Mouse (Mus musculus): ENCODE results near the gene Rap1gap. TPM values are rescaled to one million over a fixed set of nuclear protein-coding genes. Genes with fewer than 3 reads are reported as not detected.
A peak's percentile ranks its signal among the peaks of the same experiment; 100 is the strongest.

Rap1gap gene
- polyA plus RNA-seq, 1 experiment: 1.3 TPM

GRCm38 (mm10) chr4:137736220-137736701, 71.7 kb downstream of the Rap1gap start:
- Histone ChIP-seq H3K27me3 (ENCODE audit: control insufficient read depth, insufficient read depth, insufficient read length) (peaks cover 56% of the 10 kb centered on the region), H3K4me3 (ENCODE audit: insufficient read depth, poor library complexity, severe bottlenecking) (no peak overlapping the region), H3K79me3 (ENCODE audit: low read depth) (no peaks in the 10 kb centered on the region), H3K79me2 (ENCODE audit: control insufficient read depth, insufficient read depth) (no peaks in the 10 kb centered on the region), H3K36me3 (ENCODE audit: control insufficient read depth, insufficient read depth) (no peaks in the 10 kb centered on the region), H3ac (ENCODE audit: control insufficient read depth, insufficient read length, low read depth) (no peak overlapping the region)
- TF ChIP-seq CEBPB (IDR thresholded peaks at IDR 0.05; ENCODE audit: low read depth) (no peak), FOSL1 (IDR thresholded peaks at IDR 0.05; ENCODE audit: insufficient read depth, low read length, poor library complexity, severe bottlenecking) (no peak), MYOD1 (IDR thresholded peaks at IDR 0.05; ENCODE audit: control insufficient read depth, insufficient read length, low read depth) (no peak), MAX (IDR thresholded peaks at IDR 0.05) (no peak)

GRCm38 (mm10) chr4:137737760-137738159, 73.2 kb downstream of the Rap1gap start:
- no peak overlapping the region for H3K4me3 ChIP-seq (ENCODE audit: insufficient read depth, poor library complexity, severe bottlenecking)
- peaks cover 60% of the 10 kb centered on the region for H3K27me3 ChIP-seq (ENCODE audit: control insufficient read depth, insufficient read depth, insufficient read length)
- no peaks in the 10 kb centered on the region for H3K79me3 ChIP-seq (ENCODE audit: low read depth)
- TF ChIP-seq MYOG (IDR thresholded peaks at IDR 0.05; ENCODE audit: control insufficient read depth, extremely low read depth, insufficient read length) (no peak), MYOD1 (IDR thresholded peaks at IDR 0.05; ENCODE audit: control insufficient read depth, insufficient read length, low read depth) (no peak), FOSL1 (IDR thresholded peaks at IDR 0.05; ENCODE audit: insufficient read depth, low read length, poor library complexity, severe bottlenecking) (no peak), CTCF (IDR thresholded peaks at IDR 0.05; ENCODE audit: control insufficient read depth, insufficient read depth, insufficient read length) (no peak), MAX (IDR thresholded peaks at IDR 0.05) (no peak), CEBPB (IDR thresholded peaks at IDR 0.05; ENCODE audit: low read depth) (no peak), USF1 (IDR thresholded peaks at IDR 0.05; ENCODE audit: low read depth) (no peak)
- H3K79me2 ChIP-seq (ENCODE audit: control insufficient read depth, insufficient read depth): no peaks in the 10 kb centered on the region
- H3K36me3 ChIP-seq (ENCODE audit: control insufficient read depth, insufficient read depth): no peaks in the 10 kb centered on the region
- H3ac ChIP-seq (ENCODE audit: control insufficient read depth, insufficient read length, low read depth): no peak overlapping the region

- Histone ChIP-seq H3ac (ENCODE audit: control insufficient read depth, insufficient read length, low read depth) (no peak overlapping the region), H3K36me3 (ENCODE audit: control insufficient read depth, insufficient read depth) (no peaks in the 10 kb centered on the region), H3K27me3 (ENCODE audit: control insufficient read depth, insufficient read depth, insufficient read length) (peaks cover 59% of the 10 kb centered on the region), H3K4me3 (ENCODE audit: insufficient read depth, poor library complexity, severe bottlenecking) (no peak overlapping the region), H3K79me3 (ENCODE audit: low read depth) (no peaks in the 10 kb centered on the region), H3K79me2 (ENCODE audit: control insufficient read depth, insufficient read depth) (no peaks in the 10 kb centered on the region)
- TF ChIP-seq MYOD1 (IDR thresholded peaks at IDR 0.05; ENCODE audit: control insufficient read depth, insufficient read length, low read depth): no peak
- TF ChIP-seq USF1 (IDR thresholded peaks at IDR 0.05; ENCODE audit: low read depth): peak; percentile 69
- TF ChIP-seq MYOG (IDR thresholded peaks at IDR 0.05; ENCODE audit: control insufficient read depth, extremely low read depth, insufficient read length): no peak
- TF ChIP-seq MAX (IDR thresholded peaks at IDR 0.05): no peak
- TF ChIP-seq CTCF (IDR thresholded peaks at IDR 0.05; ENCODE audit: control insufficient read depth, insufficient read depth, insufficient read length): no peak
Observed at GRCm38 (mm10) chr4:137739151-137739923, 74.8 kb downstream of the Rap1gap start.

GRCm38 (mm10) chr4:137740350-137740749, 75.8 kb downstream of the Rap1gap start:
- Histone ChIP-seq H3K27me3 (ENCODE audit: control insufficient read depth, insufficient read depth, insufficient read length) (peaks cover 59% of the 10 kb centered on the region), H3K4me3 (ENCODE audit: insufficient read depth, poor library complexity, severe bottlenecking) (no peak overlapping the region), H3K79me3 (ENCODE audit: low read depth) (no peaks in the 10 kb centered on the region), H3K36me3 (ENCODE audit: control insufficient read depth, insufficient read depth) (no peaks in the 10 kb centered on the region), H3K79me2 (ENCODE audit: control insufficient read depth, insufficient read depth) (no peaks in the 10 kb centered on the region), H3ac (ENCODE audit: control insufficient read depth, insufficient read length, low read depth) (no peak overlapping the region)
- no peak for TF ChIP-seq CEBPB (IDR thresholded peaks at IDR 0.05; ENCODE audit: low read depth)
- TF ChIP-seq MYOD1 (IDR thresholded peaks at IDR 0.05; ENCODE audit: control insufficient read depth, insufficient read length, low read depth): no peak
- TF ChIP-seq MAX (IDR thresholded peaks at IDR 0.05): no peak
- no peak for TF ChIP-seq USF1 (IDR thresholded peaks at IDR 0.05; ENCODE audit: low read depth)
- no peak for TF ChIP-seq MYOG (IDR thresholded peaks at IDR 0.05; ENCODE audit: control insufficient read depth, extremely low read depth, insufficient read length)
- TF ChIP-seq CTCF (IDR thresholded peaks at IDR 0.05; ENCODE audit: control insufficient read depth, insufficient read depth, insufficient read length): no peak
- no peak for TF ChIP-seq FOSL1 (IDR thresholded peaks at IDR 0.05; ENCODE audit: insufficient read depth, low read length, poor library complexity, severe bottlenecking)

- Histone ChIP-seq H3K36me3 (ENCODE audit: control insufficient read depth, insufficient read depth) (no peaks in the 10 kb centered on the region), H3K27me3 (ENCODE audit: control insufficient read depth, insufficient read depth, insufficient read length) (peaks cover 53% of the 10 kb centered on the region), H3K79me3 (ENCODE audit: low read depth) (no peaks in the 10 kb centered on the region), H3K4me3 (ENCODE audit: insufficient read depth, poor library complexity, severe bottlenecking) (no peak overlapping the region), H3ac (ENCODE audit: control insufficient read depth, insufficient read length, low read depth) (no peak overlapping the region), H3K79me2 (ENCODE audit: control insufficient read depth, insufficient read depth) (no peaks in the 10 kb centered on the region)
- TF ChIP-seq MYOG (IDR thresholded peaks at IDR 0.05; ENCODE audit: control insufficient read depth, extremely low read depth, insufficient read length): no peak
- TF ChIP-seq CEBPB (IDR thresholded peaks at IDR 0.05; ENCODE audit: low read depth): no peak
- TF ChIP-seq MYOD1 (IDR thresholded peaks at IDR 0.05; ENCODE audit: control insufficient read depth, insufficient read length, low read depth): no peak
- no peak for TF ChIP-seq USF1 (IDR thresholded peaks at IDR 0.05; ENCODE audit: low read depth)
- no peak for TF ChIP-seq CTCF (IDR thresholded peaks at IDR 0.05; ENCODE audit: control insufficient read depth, insufficient read depth, insufficient read length)
- no peak for TF ChIP-seq FOSL1 (IDR thresholded peaks at IDR 0.05; ENCODE audit: insufficient read depth, low read length, poor library complexity, severe bottlenecking)
- TF ChIP-seq MAX (IDR thresholded peaks at IDR 0.05): no peak
Observed at GRCm38 (mm10) chr4:137743791-137744190, 79.3 kb downstream of the Rap1gap start.

All from C2C12 (cell line).